Mouse (Mus musculus): ENCODE results near the gene Elp6. TPM values are rescaled to one million over a fixed set of nuclear protein-coding genes. Genes with fewer than 3 reads are reported as not detected.

Elp6 gene
- polyA plus RNA-seq, 1 experiment from 2014 or later = 18.4 TPM

DNA sequence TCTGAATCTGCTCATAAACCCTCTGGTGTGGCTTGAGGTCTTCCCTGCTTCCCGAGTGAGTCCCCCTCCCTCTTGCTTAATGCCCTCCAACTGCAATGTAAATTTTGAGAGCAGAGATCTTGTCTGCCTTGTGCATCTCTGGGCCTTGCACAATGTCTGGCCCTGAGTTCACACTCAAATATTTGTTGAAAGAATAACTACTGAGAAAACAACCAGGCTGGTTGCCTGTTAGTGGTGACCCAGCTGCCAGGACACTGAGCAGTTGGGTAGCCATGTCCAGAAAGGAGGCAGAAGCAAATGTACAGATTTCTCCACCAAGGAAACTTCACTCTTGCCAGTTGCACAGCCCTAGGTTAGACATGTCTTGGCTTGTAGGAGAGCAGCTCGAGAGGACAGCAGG, 53.4 kb downstream of the Elp6 start:
- POLR2A ChIA-PET = no interaction called here
- DNase-seq (ENCODE audit: low read depth, low spot score) = no peak
- in situ Hi-C loops (cut with MboI; ENCODE audit: low pct_unique_long_range_greater_than_20kb) = no loop called here
- no peak for ATAC-seq
- CTCF ChIA-PET = interaction anchor here (1.2 kb wide), 1 partner anchor 14 kb away, joined by 4 read pairs; no protein-coding TSS in a partner anchor
- no peaks in the 10 kb centered on the region for H3K27me3 ChIP-seq
- TF ChIP-seq CTCF (IDR thresholded peaks at IDR 0.05) = no peak

DNA sequence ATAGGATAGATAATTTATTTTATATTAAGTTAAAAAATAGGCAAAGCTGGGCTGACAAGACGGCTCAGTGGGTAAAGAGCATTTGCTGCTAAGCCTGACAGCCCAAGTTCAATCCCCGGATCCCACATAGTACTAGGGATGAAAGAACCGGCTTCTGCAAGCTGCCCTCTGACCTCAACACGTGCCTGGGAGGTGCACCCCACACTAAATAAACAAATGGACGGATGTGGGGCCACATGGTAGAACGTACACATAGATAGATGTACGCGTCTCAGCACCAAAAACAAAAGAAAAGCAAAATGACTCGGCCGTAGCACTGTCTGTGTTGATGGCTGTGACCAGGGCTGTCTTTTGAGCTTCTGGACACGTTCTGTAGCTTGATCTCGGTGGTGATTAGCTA, 56.3 kb downstream of the Elp6 start:
- CTCF ChIA-PET = interaction anchor here (0.6 to 1.1 kb wide), 2 partner anchors 11 to 13 kb away, joined by 3 read pairs; no protein-coding TSS in a partner anchor
- POLR2A ChIA-PET = interaction anchor here (1.2 to 1.6 kb wide), 2 partner anchors 14 to 23 kb away, joined by 3 to 4 read pairs; no protein-coding TSS in a partner anchor
- no peak for TF ChIP-seq CTCF (IDR thresholded peaks at IDR 0.05)
- DNase-seq (ENCODE audit: low read depth, low spot score) = no peak
- in situ Hi-C loops (cut with MboI; ENCODE audit: low pct_unique_long_range_greater_than_20kb) = no loop called here
- no peaks in the 10 kb centered on the region for H3K27me3 ChIP-seq
- ATAC-seq = no peak

DNA sequence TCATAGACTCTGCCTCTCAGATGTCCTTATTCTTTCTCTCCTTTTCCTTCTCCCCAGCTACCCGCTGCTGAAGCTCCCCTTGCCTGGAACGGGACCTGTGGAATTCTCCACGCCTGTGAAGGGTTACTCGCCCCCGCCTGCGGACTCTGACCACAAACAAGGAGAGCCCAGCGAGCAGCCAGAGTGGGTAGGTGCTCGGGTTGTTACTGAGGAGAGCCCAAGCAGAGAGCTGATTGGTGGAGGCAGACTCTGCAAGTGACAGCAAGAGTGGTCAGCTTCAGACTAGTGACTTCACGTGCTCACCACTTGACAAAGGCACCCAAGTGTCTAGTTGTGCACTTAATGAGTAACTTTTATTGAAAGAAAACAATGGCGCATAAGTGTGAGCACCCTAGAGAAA, 57.4 kb downstream of the Elp6 start:
- ChIA-PET CTCF (no interaction called here), POLR2A (interaction anchor here (1.2 to 1.6 kb wide), 2 partner anchors 13 to 22 kb away, joined by 3 to 4 read pairs; no protein-coding TSS in a partner anchor)
- ATAC-seq (no peak), DNase-seq (ENCODE audit: low read depth, low spot score) (no peak)
- no peaks in the 10 kb centered on the region for H3K27me3 ChIP-seq
- no peak for TF ChIP-seq CTCF (IDR thresholded peaks at IDR 0.05)
- in situ Hi-C loops (cut with MboI; ENCODE audit: low pct_unique_long_range_greater_than_20kb) = no loop called here

DNA sequence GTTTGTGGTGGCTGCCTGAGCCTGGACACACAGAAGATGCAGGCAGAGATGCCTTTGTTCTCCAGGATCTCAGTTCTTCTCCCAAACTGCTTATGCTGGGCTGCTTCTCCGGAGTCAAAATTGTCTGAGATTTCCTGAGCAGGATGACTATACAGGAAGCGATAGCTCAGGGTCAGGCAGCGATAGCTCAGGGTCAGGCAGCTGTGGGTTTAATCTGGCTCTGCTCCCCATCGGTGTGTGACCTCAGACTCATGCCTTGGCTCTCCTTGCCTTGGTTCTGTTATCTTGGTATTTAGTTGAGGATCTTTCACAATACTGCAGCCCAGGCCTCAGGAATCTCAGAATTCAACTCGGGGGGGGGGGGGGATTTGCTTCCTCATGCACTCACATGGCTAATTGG, 61.8 kb downstream of the Elp6 start:
- POLR2A ChIA-PET = no interaction called here
- DNase-seq (ENCODE audit: low read depth, low spot score) (peak; percentile 7), ATAC-seq (peak; percentile 67)
- no peak for TF ChIP-seq CTCF (IDR thresholded peaks at IDR 0.05)
- H3K27me3 ChIP-seq = no peaks in the 10 kb centered on the region
- in situ Hi-C loops (cut with MboI; ENCODE audit: low pct_unique_long_range_greater_than_20kb) = no loop called here
- CTCF ChIA-PET = no interaction called here

DNA sequence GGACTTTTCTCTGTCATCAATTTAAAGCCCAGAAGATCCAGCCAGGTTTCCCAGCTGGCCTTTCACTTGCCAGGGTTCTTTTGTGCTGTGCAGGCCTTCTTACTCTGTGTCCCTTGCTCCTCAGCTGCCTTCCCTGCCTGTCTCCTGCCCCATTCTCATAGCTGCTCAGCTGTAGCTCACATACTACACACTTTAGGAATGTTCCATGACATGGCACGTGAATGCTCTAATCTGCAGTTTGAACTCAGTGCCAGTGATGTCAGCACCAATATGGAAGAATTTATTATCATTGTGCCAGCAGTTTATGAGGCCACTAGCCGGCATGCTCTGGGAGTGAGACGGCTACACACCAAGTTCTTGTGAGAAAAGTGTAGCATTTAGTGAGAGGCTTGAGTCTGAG, 64.9 kb downstream of the Elp6 start:
- in situ Hi-C loops (cut with MboI; ENCODE audit: low pct_unique_long_range_greater_than_20kb) = no loop called here
- DNase-seq (ENCODE audit: low read depth, low spot score) = no peak
- no peak for ATAC-seq

More for the DNA sequence above, 64.9 kb downstream of the Elp6 start:
- ChIA-PET CTCF (no interaction called here), POLR2A (interaction anchor here (0.7 kb wide), 1 partner anchor 28 kb away, joined by 3 read pairs; no protein-coding TSS in a partner anchor)
- no peaks in the 10 kb centered on the region for H3K27me3 ChIP-seq
- no peak for TF ChIP-seq CTCF (IDR thresholded peaks at IDR 0.05)

Other genes starting within 250 kb of the Elp6 start
- gene Smarcc1, start 187.5 kb upstream of the Elp6 start, polyA plus RNA-seq (2021) = 65.4 TPM
- 120 TPM for gene Dhx30, start 187.3 kb upstream of the Elp6 start, polyA plus RNA-seq (2021)
- gene Cspg5, start 61.4 kb upstream of the Elp6 start, polyA plus RNA-seq (2021) = 0.41 TPM
- gene Scap, start 28.1 kb downstream of the Elp6 start, polyA plus RNA-seq (2021) = 54.7 TPM
- gene Ptpn23, start 103.0 kb downstream of the Elp6 start, polyA plus RNA-seq (2021) = 107 TPM
- not detected for gene Ngp, start 114.6 kb downstream of the Elp6 start, polyA plus RNA-seq (2021)
- gene Klhl18, start 171.5 kb downstream of the Elp6 start, polyA plus RNA-seq (2021) = 11.6 TPM
- gene Kif9, start 171.8 kb downstream of the Elp6 start, polyA plus RNA-seq (2021) = 6.6 TPM
- gene Setd2, start 227.4 kb downstream of the Elp6 start, polyA plus RNA-seq (2021) = 75.1 TPM

All from Patski (cell line).